Mouse (Mus musculus) myocyte (in vitro differentiated cells): ENCODE results near the gene Dennd5a. TPM values are rescaled to one million over a fixed set of nuclear protein-coding genes. Genes with fewer than 3 reads are reported as not detected.

Source experiments
- H3K27me3 ChIP-seq: one replicate; pipeline ENCODE4 v1.6.1; 2011; ENCODE audit not compliant: control insufficient read depth, insufficient read depth, insufficient read length
- H3K36me3 ChIP-seq: one replicate; pipeline ENCODE4 v1.6.1; 2011; ENCODE audit not compliant: control insufficient read depth, insufficient read depth
- H3K4me2 ChIP-seq: one replicate; pipeline ENCODE4 v1.6.1; 2011; ENCODE audit warnings: low read depth, control low read depth
- H3K4me3 ChIP-seq: one replicate; pipeline ENCODE4 v1.5.1; 2011; ENCODE audit warnings: mild to moderate bottlenecking, control low read depth, moderate library complexity
- H3K79me2 ChIP-seq: one replicate; pipeline ENCODE4 v1.6.1; 2011; ENCODE audit not compliant: control insufficient read depth, insufficient read depth
- H3ac ChIP-seq: one replicate; pipeline ENCODE4 v1.6.1; 2011; ENCODE audit not compliant: control insufficient read depth, insufficient read length
- CEBPB ChIP-seq: IDR thresholded peaks from 2 replicates; pipeline ENCODE4 v1.6.1; 2011; ENCODE audit warnings: mild to moderate bottlenecking, moderate library complexity; ENCODE audit not compliant: poor library complexity, insufficient read depth, severe bottlenecking
- E2F4 ChIP-seq: IDR thresholded peaks from one replicate; pipeline ENCODE4 v1.6.1; 2011; ENCODE audit warnings: mild to moderate bottlenecking, control low read depth, moderate library complexity; ENCODE audit not compliant: insufficient read depth
- MAX ChIP-seq: IDR thresholded peaks from one replicate; pipeline ENCODE4 v1.6.1; 2011; ENCODE audit warnings: low read depth, mild to moderate bottlenecking, control low read depth
- MYOD1 ChIP-seq, 3 experiments: IDR thresholded peaks; one replicate each; pipeline ENCODE4 v1.6.1; 2011; ENCODE audit warnings: control low read depth in 2 of 3, low read depth in 2 of 3, mild to moderate bottlenecking in 2 of 3, moderate library complexity in 1 of 3; ENCODE audit not compliant: insufficient read length in 2 of 3, control insufficient read depth in 1 of 3
- MYOG ChIP-seq, 3 experiments: IDR thresholded peaks; one replicate each; pipeline ENCODE4 v1.6.1; 2011; ENCODE audit warnings: control low read depth in 2 of 3, low read depth in 2 of 3, mild to moderate bottlenecking in 2 of 3; ENCODE audit not compliant: insufficient read length in 2 of 3, control insufficient read depth in 1 of 3, insufficient read depth in 1 of 3
- POLR2A ChIP-seq: IDR thresholded peaks from one replicate; pipeline ENCODE4 v1.6.1; 2011; ENCODE audit warnings: low read depth, mild to moderate bottlenecking, control low read depth, moderate library complexity; ENCODE audit not compliant: insufficient read length
- POLR2AphosphoS2 ChIP-seq: IDR thresholded peaks from one replicate; pipeline ENCODE4 v1.6.1; 2011; ENCODE audit warnings: low read depth, control low read depth; ENCODE audit not compliant: insufficient read length
- REST ChIP-seq: IDR thresholded peaks from one replicate; pipeline ENCODE4 v1.6.1; 2011; ENCODE audit warnings: mild to moderate bottlenecking, control low read depth, moderate library complexity; ENCODE audit not compliant: insufficient read depth, insufficient read length
- SRF ChIP-seq: IDR thresholded peaks from one replicate; pipeline ENCODE4 v1.6.1; 2011; ENCODE audit warnings: low read depth; ENCODE audit not compliant: control insufficient read depth, insufficient read length
- TCF12 ChIP-seq: IDR thresholded peaks from one replicate; pipeline ENCODE4 v1.6.1; 2011; ENCODE audit warnings: mild to moderate bottlenecking, control low read depth; ENCODE audit not compliant: poor library complexity, insufficient read depth, severe bottlenecking
- TCF3 ChIP-seq: IDR thresholded peaks from one replicate; pipeline ENCODE4 v1.6.1; 2011; ENCODE audit warnings: low read depth, control low read depth; ENCODE audit not compliant: insufficient read length
- USF1 ChIP-seq: IDR thresholded peaks from one replicate; pipeline ENCODE4 v1.6.1; 2011; ENCODE audit warnings: low read depth, mild to moderate bottlenecking, control low read depth, moderate library complexity
- polyA plus RNA-seq: library from polyadenylated mRNA; unstranded; fragments of >200 nt; fragmentation: generic; extraction: Trizol; gene quantifications from one replicate; pipeline ENCODE4 v1.2.1, GENCODE M21; 2012; ENCODE audit warnings: missing spikeins

The Dennd5a gene
- polyA plus RNA-seq, 1 experiment: 54.0 TPM

- H3K79me2 ChIP-seq: no peaks in the 10 kb centered on the region
- H3K4me3 ChIP-seq: no peak overlapping the region
- H3K4me2 ChIP-seq: no peak overlapping the region
- peaks cover 42% of the 10 kb centered on the region for H3K36me3 ChIP-seq
- H3ac ChIP-seq: no peak overlapping the region
- no peaks in the 10 kb centered on the region for H3K27me3 ChIP-seq
- TF ChIP-seq REST: no peak
- TF ChIP-seq POLR2AphosphoS2: no peak
- no peak for TF ChIP-seq E2F4
- TF ChIP-seq SRF: no peak
- TF ChIP-seq POLR2A: no peak
- TF ChIP-seq TCF3: no peak
- TF ChIP-seq MYOG (IDR thresholded peaks at IDR 0.05; ENCODE audit: control insufficient read depth in 1 of 3, insufficient read depth in 1 of 3, insufficient read length in 2 of 3, low read depth in 2 of 3): no peak
- TF ChIP-seq TCF12: no peak
- TF ChIP-seq MAX: no peak
- TF ChIP-seq CEBPB: no peak
- TF ChIP-seq USF1: no peak
- TF ChIP-seq MYOD1 (IDR thresholded peaks at IDR 0.05; ENCODE audit: control insufficient read depth in 1 of 3, insufficient read length in 2 of 3, low read depth in 2 of 3): no peak
These were observed 61.4 kb downstream of the Dennd5a start for GRCm38 (mm10) chr7:109898911-109899310.

- Histone ChIP-seq H3ac (no peak overlapping the region), H3K27me3 (no peaks in the 10 kb centered on the region), H3K36me3 (peaks cover 17% of the 10 kb centered on the region), H3K4me3 (no peak overlapping the region), H3K4me2 (no peak overlapping the region), H3K79me2 (no peaks in the 10 kb centered on the region)
- TF ChIP-seq SRF: no peak
- no peak for TF ChIP-seq POLR2A
- TF ChIP-seq MYOG (IDR thresholded peaks at IDR 0.05; ENCODE audit: control insufficient read depth in 1 of 3, insufficient read depth in 1 of 3, insufficient read length in 2 of 3, low read depth in 2 of 3): no peak
- TF ChIP-seq CEBPB: no peak
- TF ChIP-seq TCF12: no peak
- no peak for TF ChIP-seq E2F4
- TF ChIP-seq POLR2AphosphoS2: no peak
These were observed 67.7 kb downstream of the Dennd5a start for GRCm38 (mm10) chr7:109892530-109892929.

- TF ChIP-seq MYOD1 (IDR thresholded peaks at IDR 0.05; ENCODE audit: control insufficient read depth in 1 of 3, insufficient read length in 2 of 3, low read depth in 2 of 3): no peak
- no peak for TF ChIP-seq REST
- no peak for TF ChIP-seq POLR2AphosphoS2
- TF ChIP-seq TCF12: no peak
- TF ChIP-seq MAX: no peak
- TF ChIP-seq TCF3: no peak
- TF ChIP-seq SRF: no peak
- no peak for TF ChIP-seq MYOG (IDR thresholded peaks at IDR 0.05; ENCODE audit: control insufficient read depth in 1 of 3, insufficient read depth in 1 of 3, insufficient read length in 2 of 3, low read depth in 2 of 3)
- no peak for TF ChIP-seq USF1
- no peak for TF ChIP-seq POLR2A
These were observed 68.5 kb downstream of the Dennd5a start for GRCm38 (mm10) chr7:109891786-109892185.

GRCm38 (mm10) chr7:109890256-109890655 lies 70.0 kb downstream of the Dennd5a start:
- Histone ChIP-seq H3K27me3 (no peaks in the 10 kb centered on the region), H3K4me2 (no peak overlapping the region), H3K36me3 (peaks cover 11% of the 10 kb centered on the region), H3K4me3 (no peak overlapping the region), H3K79me2 (no peaks in the 10 kb centered on the region), H3ac (no peak overlapping the region)
- no peak for TF ChIP-seq MAX
- no peak for TF ChIP-seq POLR2A

More at GRCm38 (mm10) chr7:109891786-109892185, 68.5 kb downstream of the Dennd5a start:
- H3K4me3 ChIP-seq: no peak overlapping the region
- peaks cover 17% of the 10 kb centered on the region for H3K36me3 ChIP-seq
- H3K27me3 ChIP-seq: no peaks in the 10 kb centered on the region
- H3ac ChIP-seq: no peak overlapping the region
- no peak overlapping the region for H3K4me2 ChIP-seq
- H3K79me2 ChIP-seq: no peaks in the 10 kb centered on the region

- no peak overlapping the region for H3K4me3 ChIP-seq
- no peak overlapping the region for H3ac ChIP-seq
- no peak for TF ChIP-seq MAX
- no peak for TF ChIP-seq TCF12
- TF ChIP-seq USF1: no peak
- TF ChIP-seq REST: no peak
- TF ChIP-seq POLR2A: no peak
- TF ChIP-seq POLR2AphosphoS2: no peak
- no peaks in the 10 kb centered on the region for H3K27me3 ChIP-seq
- peaks cover 11% of the 10 kb centered on the region for H3K36me3 ChIP-seq
- H3K79me2 ChIP-seq: no peaks in the 10 kb centered on the region
- no peak overlapping the region for H3K4me2 ChIP-seq
These were observed 71.0 kb downstream of the Dennd5a start for GRCm38 (mm10) chr7:109889300-109889699.
